Mouse (Mus musculus): ENCODE results near the gene Atp2a1.

GRCm38 (mm10) chr7:126504913-126505312 lies 42.0 kb upstream of the Atp2a1 start:
- no peak for TF ChIP-seq MYB (IDR thresholded peaks at IDR 0.05; ENCODE audit: low read depth, low read length)
- no peak for TF ChIP-seq CTCF (IDR thresholded peaks at IDR 0.05 in 2 of 3, conservative IDR thresholded peaks at IDR 0.05 in 1 of 3; ENCODE audit: control insufficient read depth in 1 of 3, insufficient read depth in 1 of 3, low read depth in 2 of 3, low read length in 3 of 3, poor library complexity in 1 of 3, severe bottlenecking in 1 of 3)
- TF ChIP-seq TCF12 (IDR thresholded peaks at IDR 0.05; ENCODE audit: low read depth, low read length), result no peak
- no peak for TF ChIP-seq POLR2A (IDR thresholded peaks at IDR 0.05; ENCODE audit: control insufficient read depth in 1 of 2, insufficient read depth in 1 of 2, low read depth in 1 of 2, low read length in 2 of 2, poor library complexity in 1 of 2)
- no peak for TF ChIP-seq MEF2A (IDR thresholded peaks at IDR 0.05; ENCODE audit: extremely low read depth, insufficient replicate concordance, low read depth, low read length, poor library complexity, severe bottlenecking)
- TF ChIP-seq USF2 (IDR thresholded peaks at IDR 0.05; ENCODE audit: borderline replicate concordance in 1 of 2, insufficient read depth in 1 of 2, low read depth in 1 of 2, low read length in 2 of 2), result no peak
- no peak for TF ChIP-seq CHD2 (IDR thresholded peaks at IDR 0.05; ENCODE audit: low read length)
- no peak for TF ChIP-seq ETS1 (IDR thresholded peaks at IDR 0.05; ENCODE audit: low read depth, low read length)
- TF ChIP-seq POLR2AphosphoS5 (IDR thresholded peaks at IDR 0.05; ENCODE audit: borderline replicate concordance, low read depth, low read length), result no peak
- no peak for TF ChIP-seq MAX (IDR thresholded peaks at IDR 0.05; ENCODE audit: low read length)
- no peak for TF ChIP-seq RCOR1 (IDR thresholded peaks at IDR 0.05; ENCODE audit: low read depth, low read length)
- TF ChIP-seq ZC3H11A (IDR thresholded peaks at IDR 0.05; ENCODE audit: low read depth, low read length), result no peak
